Mouse (Mus musculus) lung, adult 2 months (tissue): Measurements from ENCODE around the gene 2010109A12Rik. TPM values are rescaled to one million over a fixed set of nuclear protein-coding genes. Genes with fewer than 3 reads are reported as not detected.
A peak's percentile ranks its signal among the peaks of the same experiment; 100 is the strongest.

Experiments used
- DNase-seq: peaks from one replicate; pipeline ENCODE4 v3.0.0; 2022
- H3K4me1 ChIP-seq: fragments of 200-500 bp; 2 replicates; pipeline ENCODE4 v1.6.1; 2011; ENCODE audit warnings: low read length; ENCODE audit not compliant: control insufficient read depth, insufficient read depth
- H3K4me3 ChIP-seq: fragments of 200-500 bp; replicated peaks from 2 replicates; pipeline ENCODE3; 2011; ENCODE audit warnings: low read depth, mild to moderate bottlenecking, control low read depth, low read length; ENCODE audit errors: extremely low read depth
- CTCF ChIP-seq: fragments of 200-500 bp; IDR thresholded peaks from 2 replicates; pipeline ENCODE4 v1.5.1; 2011; ENCODE audit warnings: mild to moderate bottlenecking, low read length, control low read depth; ENCODE audit not compliant: insufficient read depth
- POLR2A ChIP-seq: fragments of 200-500 bp; IDR thresholded peaks from 2 replicates; pipeline ENCODE4 v1.6.1; 2011; ENCODE audit warnings: low read depth, mild to moderate bottlenecking, control low read depth, low read length, borderline replicate concordance; ENCODE audit errors: extremely low read depth
- WGBS: fragments of 180-500 bp; shearing (Covaris S2); methylation state at CpG from one replicate; pipeline ENCODE4 v1.1.7; 2018; 5-methylcytosine and 5-hydroxymethylcytosine counted together
- polyA plus RNA-seq: library from polyadenylated mRNA; depleted of rRNA; stranded (reverse); fragments of >200 nt; gene quantifications from 2 replicates; pipeline ENCODE4 v1.2.3, GENCODE M21; 2012; rRNA removed

2010109A12Rik gene
- not detected in 2 replicates for polyA plus RNA-seq

DNA sequence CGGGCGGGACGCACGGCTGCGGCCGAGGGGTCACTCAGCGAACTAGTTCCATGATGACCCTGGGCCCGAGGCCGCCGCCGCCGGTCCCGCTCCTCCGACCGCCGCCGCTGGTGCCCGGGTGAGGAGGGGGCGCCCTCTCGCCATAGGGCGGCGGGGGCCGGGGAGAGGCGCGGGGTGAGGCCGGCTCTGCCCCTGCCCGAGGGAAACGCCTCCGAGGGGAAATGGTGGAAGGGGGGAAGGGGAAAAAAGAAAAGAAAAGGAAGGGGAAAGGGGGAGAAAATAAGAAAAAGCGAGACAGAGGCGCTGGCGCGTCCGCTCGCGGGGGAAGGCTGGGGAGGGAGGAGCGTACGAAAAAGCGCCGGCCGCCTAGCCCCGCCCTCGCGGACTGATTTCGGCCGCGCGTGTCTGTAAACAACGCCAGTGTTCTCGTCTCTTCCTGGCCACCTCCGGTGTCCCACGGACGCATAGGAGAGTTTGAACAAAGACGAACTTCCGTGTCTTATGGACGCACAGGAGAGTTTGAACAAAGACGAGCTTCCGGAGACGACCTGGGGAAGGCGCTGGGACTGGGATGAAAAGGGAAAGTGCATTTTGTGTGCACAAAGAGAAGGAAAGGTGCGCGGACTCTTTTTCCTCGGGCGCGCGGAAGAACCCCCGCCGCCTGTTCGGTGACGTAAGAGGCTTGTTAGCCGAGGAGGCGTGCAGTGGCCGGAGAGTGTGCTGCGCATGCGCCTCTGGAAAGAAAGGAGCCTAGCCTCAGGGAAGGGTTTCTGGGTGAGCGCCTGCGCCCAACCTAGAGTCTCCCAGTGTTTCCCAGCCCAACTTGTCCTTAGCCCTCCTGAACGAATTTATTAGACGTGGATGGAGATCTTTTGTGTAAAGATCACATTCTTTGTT is at the start of gene 2010109A12Rik, which contains the start of gene Ccni:
TSS of gene 2010109A12Rik (plus strand) at position 410 of the 897 bp plus-strand sequence.
TSS of gene Ccni (minus strand) at position 387 of the 897 bp plus-strand sequence.
- DNase-seq = peak; percentile 96
- under 1% methylated on average over 78 of the region's 79 CpGs for WGBS
- H3K4me1 ChIP-seq = peaks cover 10% of the 10 kb centered on the region
- peak within 1 kb of the TSS; percentile 96 for H3K4me3 ChIP-seq
- no peak for TF ChIP-seq CTCF
- TF ChIP-seq POLR2A = peak; percentile 92; the same call in 1 of the 2 replicates

- DNase-seq = peak; percentile 44
- TF ChIP-seq CTCF (peak; percentile 55), POLR2A (no peak)
- no peak overlapping the region for H3K4me3 ChIP-seq
- WGBS = 77% methylated on average over 3 of the region's 3 CpGs
- no peaks in the 10 kb centered on the region for H3K4me1 ChIP-seq
These were observed 42.8 kb upstream of the 2010109A12Rik start for GRCm38 (mm10) chr5:93163541-93163940.

GRCm38 (mm10) chr5:93167919-93168516 is 38.3 kb upstream of the 2010109A12Rik start:
- no peak for TF ChIP-seq CTCF
- no peak for TF ChIP-seq POLR2A
- H3K4me3 ChIP-seq = no peak overlapping the region
- no peaks in the 10 kb centered on the region for H3K4me1 ChIP-seq
- WGBS = 88% methylated on average over 11 of the region's 11 CpGs
- no peak for DNase-seq

DNA sequence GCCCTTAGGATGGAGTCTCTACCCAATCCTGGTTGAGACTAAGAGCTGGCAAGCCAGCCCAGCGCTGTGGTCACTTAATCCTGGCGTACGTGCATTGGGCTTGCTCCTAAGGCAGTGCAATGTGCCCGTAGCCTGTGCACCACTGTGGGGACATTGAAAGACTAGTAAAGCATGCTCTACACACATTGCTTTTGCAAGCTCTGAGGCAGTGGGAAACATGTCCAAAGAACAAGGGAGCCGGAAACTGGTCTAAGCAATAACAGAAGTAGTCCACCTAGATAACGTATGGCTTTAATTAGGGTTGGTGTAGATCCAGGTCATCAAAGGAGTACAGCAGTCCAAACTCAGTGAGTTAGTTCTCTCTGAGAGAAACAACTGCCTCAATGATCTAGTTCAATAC is 37.7 kb upstream of the 2010109A12Rik start:
- Histone ChIP-seq H3K4me1 (no peaks in the 10 kb centered on the region), H3K4me3 (no peak overlapping the region)
- DNase-seq = no peak
- WGBS = 95% methylated on average over 6 of the region's 6 CpGs
- TF ChIP-seq CTCF (no peak), POLR2A (no peak)

- TF ChIP-seq CTCF = no peak
- no peak for TF ChIP-seq POLR2A
These were observed 34.9 kb upstream of the 2010109A12Rik start for GRCm38 (mm10) chr5:93171420-93171819.

DNA sequence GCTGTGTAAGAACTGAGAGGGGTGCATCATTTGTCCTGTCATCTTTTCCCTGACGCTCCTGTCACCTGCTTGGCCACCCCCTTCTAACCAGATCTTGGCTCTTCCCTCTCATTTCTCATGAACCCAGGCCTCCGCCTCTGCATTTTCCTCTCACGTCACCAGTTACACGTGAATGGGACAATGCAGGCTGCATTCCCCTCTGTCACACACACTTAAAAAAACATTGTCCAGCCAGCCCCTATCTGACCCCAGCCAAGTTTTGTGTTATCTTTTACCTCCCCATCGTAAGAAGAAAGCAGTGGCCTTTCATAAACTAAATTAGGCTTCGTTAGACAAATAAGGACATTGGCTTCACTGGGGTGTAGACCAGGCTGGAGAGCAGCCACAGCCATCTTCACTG is 33.8 kb upstream of the 2010109A12Rik start:
- DNase-seq = no peak
- no peak for TF ChIP-seq CTCF
- no peak for TF ChIP-seq POLR2A
- H3K4me1 ChIP-seq = no peaks in the 10 kb centered on the region
- no peak overlapping the region for H3K4me3 ChIP-seq
- WGBS = 77% methylated on average over 6 of the region's 6 CpGs

More at GRCm38 (mm10) chr5:93171420-93171819, 34.9 kb upstream of the 2010109A12Rik start:
- WGBS = 94% methylated on average over 15 of the region's 15 CpGs
- no peaks in the 10 kb centered on the region for H3K4me1 ChIP-seq
- DNase-seq = no peak
- H3K4me3 ChIP-seq = no peak overlapping the region

DNA sequence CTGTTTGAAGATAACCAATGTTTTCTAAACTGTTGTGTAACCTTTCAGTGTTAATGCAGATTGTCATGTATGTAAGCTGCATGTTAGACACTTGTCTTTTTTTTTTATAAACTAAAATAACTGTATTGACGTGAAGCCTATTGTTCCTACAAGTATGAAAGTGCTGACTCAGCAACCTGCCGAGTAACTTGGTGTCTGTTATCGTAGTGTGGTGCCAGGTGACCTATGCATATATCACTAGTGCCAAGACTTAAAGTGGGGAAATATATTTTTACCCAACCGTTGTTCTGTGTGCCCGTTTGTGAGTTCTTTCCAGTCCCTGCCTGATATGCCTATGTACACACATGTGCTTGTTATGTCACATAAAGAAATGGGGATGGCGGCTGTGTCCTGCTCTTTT is 31.6 kb upstream of the 2010109A12Rik start:
- no peak for DNase-seq
- TF ChIP-seq CTCF = no peak
- Histone ChIP-seq H3K4me3 (no peak overlapping the region), H3K4me1 (no peaks in the 10 kb centered on the region)
- 72% methylated on average over 6 of the region's 6 CpGs for WGBS

DNA sequence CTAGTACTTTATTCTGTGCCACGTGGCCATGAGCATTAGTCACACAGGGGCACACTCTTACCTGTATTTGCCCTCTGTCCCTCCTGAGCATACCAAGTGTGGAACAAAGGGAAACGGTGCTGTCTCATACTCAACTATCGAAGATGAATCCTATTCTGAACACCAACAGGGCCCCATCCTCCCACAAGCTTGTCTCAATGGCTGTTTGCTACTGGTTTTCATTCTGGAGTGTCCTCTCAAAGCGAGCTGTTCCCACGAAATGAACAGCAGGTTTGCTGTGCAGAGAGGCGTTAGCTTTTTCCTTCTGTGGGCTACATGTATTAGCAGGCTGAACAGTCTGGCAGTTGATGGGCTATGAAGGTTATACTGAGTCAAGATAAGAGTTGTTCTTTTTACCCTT is 27.7 kb upstream of the 2010109A12Rik start:
- no peak for DNase-seq
- Histone ChIP-seq H3K4me3 (no peak overlapping the region), H3K4me1 (no peaks in the 10 kb centered on the region)
- TF ChIP-seq POLR2A (no peak), CTCF (no peak)
- 63% methylated on average over 6 of the region's 6 CpGs for WGBS

DNA sequence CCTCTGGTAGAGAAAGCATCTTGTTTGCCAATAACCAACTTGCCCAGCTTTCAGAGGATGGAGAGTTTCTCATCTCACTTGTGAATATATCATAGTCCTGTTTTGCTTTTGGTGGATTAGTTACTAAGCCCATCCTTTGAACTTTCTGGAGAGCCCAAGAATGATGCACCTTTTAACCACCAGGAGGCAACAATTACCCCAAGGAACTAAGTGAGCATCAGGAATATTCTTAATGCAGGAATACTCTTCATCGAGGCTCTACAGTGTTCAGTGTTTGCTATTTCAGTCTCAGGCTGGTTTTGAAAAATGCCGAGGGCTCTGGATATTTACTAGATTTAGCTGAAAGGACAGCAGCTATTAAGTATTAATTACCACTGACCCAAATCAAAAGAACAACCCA is 26.1 kb upstream of the 2010109A12Rik start:
- Histone ChIP-seq H3K4me3 (no peak overlapping the region), H3K4me1 (no peaks in the 10 kb centered on the region)
- no peak for DNase-seq
- 27% methylated on average over 2 of the region's 2 CpGs for WGBS
- no peak for TF ChIP-seq POLR2A
- no peak for TF ChIP-seq CTCF
